Mouse (Mus musculus) MEL (cell line): ENCODE measurements around the gene Smtnl2.

Source experiments
- GATA1 ChIP-seq: IDR thresholded peaks from 2 replicates; pipeline ENCODE4 v1.6.1; 2011; ENCODE audit warnings: low read depth, low read length, improper control_type of control experiment
- HCFC1 ChIP-seq: IDR thresholded peaks from 2 replicates; pipeline ENCODE4 v1.6.1; 2012; ENCODE audit warnings: low read depth, mild to moderate bottlenecking, inconsistent platforms, low read length, improper control_type of control experiment, moderate library complexity
- MXI1 ChIP-seq: IDR thresholded peaks from 2 replicates; pipeline ENCODE4 v1.6.1; 2011; ENCODE audit warnings: mild to moderate bottlenecking, low read depth, low read length, improper control_type of control experiment
- POLR2AphosphoS2 ChIP-seq: IDR thresholded peaks from 2 replicates; pipeline ENCODE4 v1.6.1; 2011; ENCODE audit warnings: low read length, improper control_type of control experiment

GRCm38 (mm10) chr11:72425201-72425600, 13.7 kb upstream of the Smtnl2 start:
- TF ChIP-seq HCFC1 (peak; percentile 79), GATA1 (no peak), MXI1 (no peak), POLR2AphosphoS2 (no peak)
